Mouse (Mus musculus) liver, postnatal 0 days (tissue): ENCODE measurements around the gene Rras.

Source experiments
- CTCF ChIP-seq: sonication (generic); IDR thresholded peaks from 2 replicates; pipeline ENCODE4 v1.5.1; 2016; ENCODE audit warnings: antibody characterized with exemption, low read depth
- EP300 ChIP-seq: IDR thresholded peaks from 2 replicates; pipeline ENCODE4 v1.6.1; 2016; ENCODE audit warnings: antibody characterized with exemption, low read depth, mild to moderate bottlenecking

DNA sequence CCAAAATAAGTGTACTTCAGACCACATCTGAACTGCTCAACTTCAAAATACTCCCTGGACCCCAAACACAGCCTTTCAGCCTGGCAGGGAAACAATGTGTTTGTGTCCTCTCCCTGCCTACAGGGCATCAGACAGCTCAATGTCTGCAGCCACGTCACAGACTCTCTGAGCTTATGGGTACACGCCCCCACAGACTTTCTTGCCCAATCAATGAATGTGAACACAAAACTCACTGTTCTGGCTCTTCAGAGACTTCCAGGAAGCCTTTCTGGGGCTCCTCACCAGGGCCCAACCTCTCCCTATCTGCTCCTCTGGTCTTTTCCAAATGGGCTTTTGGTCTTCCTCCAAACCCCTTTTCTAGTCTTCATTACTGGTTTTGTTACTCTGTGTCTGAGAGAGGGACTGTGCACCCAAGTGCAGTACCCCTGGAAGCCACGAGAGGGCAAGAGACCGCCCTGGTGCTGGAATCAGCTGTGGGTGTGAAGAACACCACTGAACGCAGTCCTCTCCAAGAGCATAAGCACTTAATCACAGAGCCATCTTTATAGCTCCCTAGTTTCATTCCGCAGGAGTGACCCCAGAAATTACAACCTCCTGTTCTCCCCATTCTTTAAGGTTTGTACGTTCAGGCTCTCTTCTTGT lies 20.1 kb downstream of the Rras start:
- TF ChIP-seq CTCF (peak; percentile 89), EP300 (no peak)
